Mouse (Mus musculus): ENCODE data around the gene Arhgap29. TPM values are rescaled to one million over a fixed set of nuclear protein-coding genes. Genes with fewer than 3 reads are reported as not detected.

The Arhgap29 gene
- polyA plus RNA-seq, 1 experiment from 2014 or later, result 62.1 TPM

DNA sequence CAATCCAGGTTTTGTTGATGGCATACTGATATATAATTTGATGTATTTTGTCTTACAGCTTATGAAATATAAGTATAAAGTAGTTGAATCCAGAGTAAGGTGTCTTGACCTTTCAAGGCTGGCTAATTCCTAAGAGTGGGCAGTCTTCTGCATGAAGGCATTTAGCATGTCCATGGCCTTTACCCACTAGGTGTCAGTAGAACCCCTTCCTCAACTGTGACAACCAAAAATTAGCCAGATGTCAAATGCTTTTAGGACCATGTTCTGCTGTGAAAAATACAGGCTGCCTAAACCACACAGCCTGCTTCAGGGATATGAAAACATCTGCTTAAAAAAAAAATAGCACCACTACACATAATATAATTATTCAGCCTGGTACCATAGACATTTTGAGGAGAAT is 11.8 kb downstream of the Arhgap29 start:
- DNase-seq (ENCODE audit: low spot score), result peak; percentile 83
- H3K4me3 ChIP-seq (ENCODE audit: low read depth, low read length), result no peak overlapping the region
- no peak overlapping the region for H3K9ac ChIP-seq (replicated peaks; ENCODE audit: low read length)
- no peaks in the 10 kb centered on the region for H3K9me3 ChIP-seq (replicated peaks; ENCODE audit: control insufficient read depth, low read length)
- no peak overlapping the region for H3K27ac ChIP-seq (replicated peaks; ENCODE audit: low read depth, low read length)
- H3K4me1 ChIP-seq (ENCODE audit: control insufficient read depth, insufficient read depth, low read length), result no peaks in the 10 kb centered on the region
- ATAC-seq (replicated peaks; ENCODE audit: insufficient number of reproducible peaks, low FRiP score, low TSS enrichment, low read depth), result no peak
- no peak overlapping the region for H3K4me2 ChIP-seq (ENCODE audit: low read depth, low read length)
- no peaks in the 10 kb centered on the region for H3K27me3 ChIP-seq (ENCODE audit: control insufficient read depth, insufficient read depth, low read length)
- no peaks in the 10 kb centered on the region for H3K36me3 ChIP-seq (replicated peaks; ENCODE audit: control insufficient read depth, insufficient read depth, low read depth, low read length)

GRCm38 (mm10) chr3:121967681-121968476 is 15.5 kb downstream of the Arhgap29 start:
- Histone ChIP-seq H3K9ac (replicated peaks; ENCODE audit: low read length) (peak overlapping the region; percentile 71), H3K4me3 (ENCODE audit: low read depth, low read length) (peak overlapping the region; percentile 70), H3K27ac (replicated peaks; ENCODE audit: low read depth, low read length) (no peak overlapping the region), H3K36me3 (replicated peaks; ENCODE audit: control insufficient read depth, insufficient read depth, low read depth, low read length) (no peaks in the 10 kb centered on the region), H3K4me2 (ENCODE audit: low read depth, low read length) (peak overlapping the region; percentile 69), H3K4me1 (ENCODE audit: control insufficient read depth, insufficient read depth, low read length) (no peaks in the 10 kb centered on the region), H3K9me3 (replicated peaks; ENCODE audit: control insufficient read depth, low read length) (no peaks in the 10 kb centered on the region), H3K27me3 (ENCODE audit: control insufficient read depth, insufficient read depth, low read length) (no peaks in the 10 kb centered on the region)
- WGBS, result under 1% methylated on average over 33 of the region's 33 CpGs
- peak; percentile 100 for ATAC-seq (replicated peaks; ENCODE audit: insufficient number of reproducible peaks, low FRiP score, low TSS enrichment, low read depth)
- DNase-seq (ENCODE audit: low spot score), result peak; percentile 94

- ATAC-seq (replicated peaks; ENCODE audit: insufficient number of reproducible peaks, low FRiP score, low TSS enrichment, low read depth), result no peak
- H3K9me3 ChIP-seq (replicated peaks; ENCODE audit: control insufficient read depth, low read length), result no peaks in the 10 kb centered on the region
- peak overlapping the region; percentile 70 for H3K4me3 ChIP-seq (ENCODE audit: low read depth, low read length)
- peak overlapping the region; percentile 1; the same call in 1 of the 2 replicates for H3K9ac ChIP-seq (replicated peaks; ENCODE audit: low read length)
- no peaks in the 10 kb centered on the region for H3K36me3 ChIP-seq (replicated peaks; ENCODE audit: control insufficient read depth, insufficient read depth, low read depth, low read length)
- no peaks in the 10 kb centered on the region for H3K4me1 ChIP-seq (ENCODE audit: control insufficient read depth, insufficient read depth, low read length)
- no peak overlapping the region for H3K27ac ChIP-seq (replicated peaks; ENCODE audit: low read depth, low read length)
- peak overlapping the region; percentile 69 for H3K4me2 ChIP-seq (ENCODE audit: low read depth, low read length)
- 2% methylated on average over 8 of the region's 8 CpGs for WGBS
- H3K27me3 ChIP-seq (ENCODE audit: control insufficient read depth, insufficient read depth, low read length), result no peaks in the 10 kb centered on the region
- DNase-seq (ENCODE audit: low spot score), result peak; percentile 68
Measured at GRCm38 (mm10) chr3:121968621-121969020, 16.3 kb downstream of the Arhgap29 start.

DNA sequence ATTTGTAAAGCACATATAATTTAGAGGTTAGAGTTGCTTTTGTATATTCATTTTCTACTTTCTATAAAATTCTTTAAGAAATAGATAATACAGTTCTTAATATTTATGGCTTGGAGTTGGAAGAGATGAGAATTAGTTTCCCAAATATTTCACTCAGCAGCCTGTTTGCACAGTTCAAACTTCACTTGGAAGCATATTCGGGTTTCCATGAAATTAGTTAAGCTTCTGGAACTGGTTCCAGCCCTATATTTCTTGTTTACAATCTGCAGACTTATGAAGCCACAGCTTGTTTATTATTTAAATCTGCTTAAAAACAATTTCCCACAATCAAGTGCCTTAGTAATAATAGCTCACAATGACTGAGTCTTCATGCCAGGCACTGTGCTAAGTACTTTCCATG is 17.1 kb downstream of the Arhgap29 start:
- H3K9ac ChIP-seq (replicated peaks; ENCODE audit: low read length), result no peak overlapping the region
- H3K4me2 ChIP-seq (ENCODE audit: low read depth, low read length), result no peak overlapping the region; the same call in 1 of the 2 replicates
- H3K4me3 ChIP-seq (ENCODE audit: low read depth, low read length), result peak overlapping the region; percentile 70; the same call in 1 of the 2 replicates
- ATAC-seq (replicated peaks; ENCODE audit: insufficient number of reproducible peaks, low FRiP score, low TSS enrichment, low read depth) (no peak), DNase-seq (ENCODE audit: low spot score) (no peak)
- 43% methylated on average over 1 of the region's 1 CpGs for WGBS
- no peaks in the 10 kb centered on the region for H3K27me3 ChIP-seq (ENCODE audit: control insufficient read depth, insufficient read depth, low read length)
- no peak overlapping the region for H3K27ac ChIP-seq (replicated peaks; ENCODE audit: low read depth, low read length)
- no peaks in the 10 kb centered on the region for H3K36me3 ChIP-seq (replicated peaks; ENCODE audit: control insufficient read depth, insufficient read depth, low read depth, low read length)
- no peaks in the 10 kb centered on the region for H3K9me3 ChIP-seq (replicated peaks; ENCODE audit: control insufficient read depth, low read length)
- H3K4me1 ChIP-seq (ENCODE audit: control insufficient read depth, insufficient read depth, low read length), result no peaks in the 10 kb centered on the region

DNA sequence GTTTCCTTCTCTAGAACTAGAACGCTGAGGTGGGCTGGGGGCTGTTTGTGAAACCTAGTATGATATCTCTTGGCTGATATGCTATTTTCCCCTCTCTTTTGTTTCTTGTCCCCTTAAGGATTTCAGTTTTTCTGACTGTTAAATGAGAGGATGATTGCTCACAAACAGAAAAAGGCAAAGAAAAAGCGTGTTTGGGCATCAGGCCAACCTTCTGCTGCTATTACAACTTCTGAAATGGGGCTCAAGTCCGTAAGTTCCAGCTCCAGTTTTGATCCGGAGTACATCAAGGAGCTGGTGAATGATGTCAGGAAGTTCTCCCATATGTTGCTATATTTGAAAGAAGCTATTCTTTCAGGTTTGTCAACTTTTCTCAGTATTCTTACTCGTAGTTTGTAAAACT is 21.4 kb downstream of the Arhgap29 start:
- ATAC-seq (replicated peaks; ENCODE audit: insufficient number of reproducible peaks, low FRiP score, low TSS enrichment, low read depth) (no peak), DNase-seq (ENCODE audit: low spot score) (no peak)
- no peak overlapping the region for H3K27ac ChIP-seq (replicated peaks; ENCODE audit: low read depth, low read length)
- H3K9ac ChIP-seq (replicated peaks; ENCODE audit: low read length), result no peak overlapping the region
- 80% methylated on average over 5 of the region's 5 CpGs for WGBS
- no peak overlapping the region for H3K4me3 ChIP-seq (ENCODE audit: low read depth, low read length)
- H3K4me2 ChIP-seq (ENCODE audit: low read depth, low read length), result no peak overlapping the region
- no peaks in the 10 kb centered on the region for H3K4me1 ChIP-seq (ENCODE audit: control insufficient read depth, insufficient read depth, low read length)
- no peaks in the 10 kb centered on the region for H3K9me3 ChIP-seq (replicated peaks; ENCODE audit: control insufficient read depth, low read length)
- no peaks in the 10 kb centered on the region for H3K36me3 ChIP-seq (replicated peaks; ENCODE audit: control insufficient read depth, insufficient read depth, low read depth, low read length)
- H3K27me3 ChIP-seq (ENCODE audit: control insufficient read depth, insufficient read depth, low read length), result no peaks in the 10 kb centered on the region

GRCm38 (mm10) chr3:121975381-121975780 is 23.0 kb downstream of the Arhgap29 start:
- ATAC-seq (replicated peaks; ENCODE audit: insufficient number of reproducible peaks, low FRiP score, low TSS enrichment, low read depth), result no peak

GRCm38 (mm10) chr3:121981306-121981705 is 29.0 kb downstream of the Arhgap29 start:
- ATAC-seq (replicated peaks; ENCODE audit: insufficient number of reproducible peaks, low FRiP score, low TSS enrichment, low read depth), result no peak
- H3K27me3 ChIP-seq (ENCODE audit: control insufficient read depth, insufficient read depth, low read length), result no peaks in the 10 kb centered on the region
- WGBS, result 85% methylated on average over 4 of the region's 4 CpGs

More at GRCm38 (mm10) chr3:121975381-121975780, 23.0 kb downstream of the Arhgap29 start:
- no peak overlapping the region for H3K4me3 ChIP-seq (ENCODE audit: low read depth, low read length)
- H3K9ac ChIP-seq (replicated peaks; ENCODE audit: low read length), result no peak overlapping the region
- no peaks in the 10 kb centered on the region for H3K36me3 ChIP-seq (replicated peaks; ENCODE audit: control insufficient read depth, insufficient read depth, low read depth, low read length)
- H3K9me3 ChIP-seq (replicated peaks; ENCODE audit: control insufficient read depth, low read length), result no peaks in the 10 kb centered on the region
- no peak overlapping the region for H3K4me2 ChIP-seq (ENCODE audit: low read depth, low read length)
- no peak overlapping the region for H3K27ac ChIP-seq (replicated peaks; ENCODE audit: low read depth, low read length)
- no peaks in the 10 kb centered on the region for H3K4me1 ChIP-seq (ENCODE audit: control insufficient read depth, insufficient read depth, low read length)
- no peak for DNase-seq (ENCODE audit: low spot score)
- H3K27me3 ChIP-seq (ENCODE audit: control insufficient read depth, insufficient read depth, low read length), result no peaks in the 10 kb centered on the region
- 83% methylated on average over 3 of the region's 3 CpGs for whole genome bisulfite sequencing

GRCm38 (mm10) chr3:121982450-121982849 is 30.1 kb downstream of the Arhgap29 start:
- no peaks in the 10 kb centered on the region for H3K36me3 ChIP-seq (replicated peaks; ENCODE audit: control insufficient read depth, insufficient read depth, low read depth, low read length)
- ATAC-seq (replicated peaks; ENCODE audit: insufficient number of reproducible peaks, low FRiP score, low TSS enrichment, low read depth), result no peak
- H3K9me3 ChIP-seq (replicated peaks; ENCODE audit: control insufficient read depth, low read length), result no peaks in the 10 kb centered on the region
- no peak overlapping the region for H3K9ac ChIP-seq (replicated peaks; ENCODE audit: low read length)
- DNase-seq (ENCODE audit: low spot score), result no peak
- H3K4me1 ChIP-seq (ENCODE audit: control insufficient read depth, insufficient read depth, low read length), result no peaks in the 10 kb centered on the region
- WGBS, result 66% methylated on average over 4 of the region's 4 CpGs
- no peak overlapping the region for H3K4me3 ChIP-seq (ENCODE audit: low read depth, low read length)
- no peak overlapping the region for H3K4me2 ChIP-seq (ENCODE audit: low read depth, low read length)
- no peak overlapping the region for H3K27ac ChIP-seq (replicated peaks; ENCODE audit: low read depth, low read length)
- no peaks in the 10 kb centered on the region for H3K27me3 ChIP-seq (ENCODE audit: control insufficient read depth, insufficient read depth, low read length)

More at GRCm38 (mm10) chr3:121981306-121981705, 29.0 kb downstream of the Arhgap29 start:
- no peak for DNase-seq (ENCODE audit: low spot score)
- no peaks in the 10 kb centered on the region for H3K36me3 ChIP-seq (replicated peaks; ENCODE audit: control insufficient read depth, insufficient read depth, low read depth, low read length)
- no peaks in the 10 kb centered on the region for H3K9me3 ChIP-seq (replicated peaks; ENCODE audit: control insufficient read depth, low read length)
- H3K27ac ChIP-seq (replicated peaks; ENCODE audit: low read depth, low read length), result no peak overlapping the region
- no peak overlapping the region for H3K9ac ChIP-seq (replicated peaks; ENCODE audit: low read length)
- no peaks in the 10 kb centered on the region for H3K4me1 ChIP-seq (ENCODE audit: control insufficient read depth, insufficient read depth, low read length)
- no peak overlapping the region for H3K4me2 ChIP-seq (ENCODE audit: low read depth, low read length)
- H3K4me3 ChIP-seq (ENCODE audit: low read depth, low read length), result no peak overlapping the region
